14 mouse cellular contexts compared by ENCODE assay signal in genomic region chr15:18744266-18744665, GRCm38 (mm10).
"Had no signal": no experiment of that assay in that cellular context is flagged by ENCODE, and none has a peak within 500 bp of the region (broad histone marks: within the 10 kb centered on the region; RNA-seq: fewer than 3 reads in every experiment).

No protein-coding gene starts in this region.

- H3K27ac ChIP-seq: intestine, embryonic 15.5 days; limb, embryonic 10.5 days; liver, embryonic 15.5 days; midbrain, embryonic 10.5 days; neural tube, embryonic 12.5 days; stomach, embryonic 15.5 days had no signal

- DNase-seq: kidney, adult 18-20 months; kidney, postnatal 10 days; kidney, postnatal 4 days; lung, adult 2 months; lung, postnatal 4 days; midbrain, embryonic 14.5 days; right cerebral cortex, postnatal 14 days; thymus, postnatal 36 days had no signal

- H3K4me3 ChIP-seq: intestine, embryonic 15.5 days; limb, embryonic 10.5 days; liver, embryonic 15.5 days; midbrain, embryonic 10.5 days; neural tube, embryonic 12.5 days; stomach, embryonic 15.5 days had no signal
